Mouse (Mus musculus) kidney, adult 2 months (tissue): ENCODE measurements around the gene Rptor.

ENCODE experiments used
- CTCF ChIP-seq: fragments of 200-500 bp; conservative IDR thresholded peaks from 2 replicates; pipeline ENCODE4 v1.5.1; 2011; ENCODE audit warnings: low read depth, mild to moderate bottlenecking, control low read depth, low read length, moderate library complexity, mixed read lengths; ENCODE audit not compliant: insufficient read depth, insufficient read length
- POLR2A ChIP-seq: fragments of 200-500 bp; IDR thresholded peaks from one replicate; pipeline ENCODE4 v1.6.1; 2011; ENCODE audit warnings: low read depth, low read length, control low read depth

- no peak for TF ChIP-seq CTCF
- no peak for TF ChIP-seq POLR2A
These were observed 337.4 kb downstream of the Rptor start for GRCm38 (mm10) chr11:119940142-119940541.
